Mouse (Mus musculus): ENCODE results near the gene Dcakd. TPM values are rescaled to one million over a fixed set of nuclear protein-coding genes. Genes with fewer than 3 reads are reported as not detected.

The Dcakd gene
- polyA plus RNA-seq, 1 experiment from 2014 or later = 183 TPM

- WGBS = 36% methylated on average over 14 of the region's 14 CpGs
- Histone ChIP-seq H3K36me3 (ENCODE audit: control insufficient read depth, insufficient read depth, low read length) (peaks cover 63% of the 10 kb centered on the region), H3K4me2 (ENCODE audit: low read length) (no peak overlapping the region), H3K4me3 (replicated peaks; ENCODE audit: low read depth, low read length) (no peak overlapping the region), H3K9ac (replicated peaks; ENCODE audit: low read length) (no peak overlapping the region), H3K27me3 (ENCODE audit: control insufficient read depth, insufficient read depth, low read length) (no peaks in the 10 kb centered on the region), H3K4me1 (ENCODE audit: control insufficient read depth, insufficient read depth, low read length) (peaks cover 22% of the 10 kb centered on the region), H3K27ac (replicated peaks; ENCODE audit: low read depth, low read length) (peak overlapping the region; percentile 55), H3K9me3 (ENCODE audit: control insufficient read depth, low read length) (no peaks in the 10 kb centered on the region)
- peak; percentile 43; the same call in 1 of the 2 replicates for ATAC-seq (ENCODE audit: low FRiP score, low TSS enrichment)
- DNase-seq = peak; percentile 57
Measured at GRCm38 (mm10) chr11:102998577-102999316, 29.4 kb downstream of the Dcakd start.

GRCm38 (mm10) chr11:102998254-102998576 is 29.9 kb downstream of the Dcakd start:
- peak overlapping the region; percentile 55; the same call in 1 of the 2 replicates for H3K27ac ChIP-seq (replicated peaks; ENCODE audit: low read depth, low read length)
- H3K9me3 ChIP-seq (ENCODE audit: control insufficient read depth, low read length) = no peaks in the 10 kb centered on the region
- H3K36me3 ChIP-seq (ENCODE audit: control insufficient read depth, insufficient read depth, low read length) = peaks cover 63% of the 10 kb centered on the region
- no peaks in the 10 kb centered on the region for H3K27me3 ChIP-seq (ENCODE audit: control insufficient read depth, insufficient read depth, low read length)
- ATAC-seq (ENCODE audit: low FRiP score, low TSS enrichment) (0 out of 2 replicates have a peak, but pooled peaks have one; percentile 31), DNase-seq (no peak)
- H3K4me3 ChIP-seq (replicated peaks; ENCODE audit: low read depth, low read length) = no peak overlapping the region
- WGBS = 78% methylated on average over 7 of the region's 7 CpGs
- H3K9ac ChIP-seq (replicated peaks; ENCODE audit: low read length) = no peak overlapping the region
- peaks cover 24% of the 10 kb centered on the region for H3K4me1 ChIP-seq (ENCODE audit: control insufficient read depth, insufficient read depth, low read length)
- no peak overlapping the region for H3K4me2 ChIP-seq (ENCODE audit: low read length)

DNA sequence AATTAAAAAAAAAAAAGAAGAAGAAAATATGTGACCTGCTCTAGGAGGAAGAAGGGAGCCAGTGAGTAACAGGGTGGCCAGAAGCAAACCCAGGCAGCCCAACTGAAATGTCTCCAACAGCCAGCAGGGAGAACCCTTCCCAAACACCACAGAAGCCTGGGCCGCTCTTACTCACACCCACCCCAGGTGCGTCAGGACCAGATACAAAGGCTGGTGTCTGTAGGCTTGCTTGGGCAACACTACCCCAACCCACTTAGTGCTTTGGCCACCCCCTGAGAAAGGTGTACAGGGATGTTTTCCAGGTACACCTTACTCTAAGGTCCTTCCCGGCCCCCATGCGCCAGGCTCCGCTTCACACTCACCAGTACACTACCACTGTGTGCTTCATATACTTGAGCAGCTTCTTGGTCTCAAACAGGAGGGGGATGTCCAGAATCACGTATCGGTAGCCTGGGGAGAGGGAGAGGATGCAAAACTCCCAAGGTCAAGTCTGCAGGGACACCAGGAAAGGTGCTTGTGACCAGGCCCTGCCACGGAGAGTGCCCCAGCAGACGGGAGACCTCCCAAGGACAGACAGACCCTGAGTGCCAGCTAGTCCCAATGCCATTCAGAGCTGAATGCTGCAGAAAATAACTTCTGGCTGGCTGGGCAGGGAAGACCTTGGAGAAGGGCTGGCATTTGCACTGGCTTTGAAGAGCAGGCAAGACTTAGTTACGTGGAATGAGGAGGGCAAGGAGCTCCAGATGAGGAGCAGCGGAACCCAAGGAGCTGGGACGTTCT is 31.0 kb downstream of the Dcakd start:
- 96% methylated on average over 12 of the region's 12 CpGs for WGBS
- peaks cover 27% of the 10 kb centered on the region for H3K4me1 ChIP-seq (ENCODE audit: control insufficient read depth, insufficient read depth, low read length)
- no peak overlapping the region for H3K9ac ChIP-seq (replicated peaks; ENCODE audit: low read length)
- H3K27ac ChIP-seq (replicated peaks; ENCODE audit: low read depth, low read length) = no peak overlapping the region
- no peak overlapping the region for H3K4me3 ChIP-seq (replicated peaks; ENCODE audit: low read depth, low read length)
- no peaks in the 10 kb centered on the region for H3K9me3 ChIP-seq (ENCODE audit: control insufficient read depth, low read length)
- peaks cover 63% of the 10 kb centered on the region for H3K36me3 ChIP-seq (ENCODE audit: control insufficient read depth, insufficient read depth, low read length)
- no peak for DNase-seq
- ATAC-seq (ENCODE audit: low FRiP score, low TSS enrichment) = no peak
- H3K27me3 ChIP-seq (ENCODE audit: control insufficient read depth, insufficient read depth, low read length) = no peaks in the 10 kb centered on the region
- H3K4me2 ChIP-seq (ENCODE audit: low read length) = no peak overlapping the region

GRCm38 (mm10) chr11:102996385-102996784 is 31.7 kb downstream of the Dcakd start:
- ATAC-seq (ENCODE audit: low FRiP score, low TSS enrichment) (no peak), DNase-seq (no peak)
- 93% methylated on average over 7 of the region's 7 CpGs for WGBS
- Histone ChIP-seq H3K9ac (replicated peaks; ENCODE audit: low read length) (no peak overlapping the region), H3K9me3 (ENCODE audit: control insufficient read depth, low read length) (no peaks in the 10 kb centered on the region), H3K4me2 (ENCODE audit: low read length) (no peak overlapping the region), H3K27me3 (ENCODE audit: control insufficient read depth, insufficient read depth, low read length) (no peaks in the 10 kb centered on the region), H3K27ac (replicated peaks; ENCODE audit: low read depth, low read length) (no peak overlapping the region), H3K4me1 (ENCODE audit: control insufficient read depth, insufficient read depth, low read length) (peaks cover 35% of the 10 kb centered on the region), H3K4me3 (replicated peaks; ENCODE audit: low read depth, low read length) (no peak overlapping the region), H3K36me3 (ENCODE audit: control insufficient read depth, insufficient read depth, low read length) (peaks cover 63% of the 10 kb centered on the region)

GRCm38 (mm10) chr11:102994952-102995351 is 33.2 kb downstream of the Dcakd start:
- H3K4me1 ChIP-seq (ENCODE audit: control insufficient read depth, insufficient read depth, low read length) = peaks cover 40% of the 10 kb centered on the region
- H3K27ac ChIP-seq (replicated peaks; ENCODE audit: low read depth, low read length) = no peak overlapping the region
- H3K27me3 ChIP-seq (ENCODE audit: control insufficient read depth, insufficient read depth, low read length) = peaks cover under 1% of the 10 kb centered on the region; the same call in 1 of the 2 replicates
- ATAC-seq (ENCODE audit: low FRiP score, low TSS enrichment) (no peak), DNase-seq (no peak)
- H3K9me3 ChIP-seq (ENCODE audit: control insufficient read depth, low read length) = no peaks in the 10 kb centered on the region
- 83% methylated on average over 18 of the region's 18 CpGs for WGBS
- no peak overlapping the region for H3K4me3 ChIP-seq (replicated peaks; ENCODE audit: low read depth, low read length)
- H3K9ac ChIP-seq (replicated peaks; ENCODE audit: low read length) = no peak overlapping the region
- H3K36me3 ChIP-seq (ENCODE audit: control insufficient read depth, insufficient read depth, low read length) = peaks cover 61% of the 10 kb centered on the region
- H3K4me2 ChIP-seq (ENCODE audit: low read length) = no peak overlapping the region

DNA sequence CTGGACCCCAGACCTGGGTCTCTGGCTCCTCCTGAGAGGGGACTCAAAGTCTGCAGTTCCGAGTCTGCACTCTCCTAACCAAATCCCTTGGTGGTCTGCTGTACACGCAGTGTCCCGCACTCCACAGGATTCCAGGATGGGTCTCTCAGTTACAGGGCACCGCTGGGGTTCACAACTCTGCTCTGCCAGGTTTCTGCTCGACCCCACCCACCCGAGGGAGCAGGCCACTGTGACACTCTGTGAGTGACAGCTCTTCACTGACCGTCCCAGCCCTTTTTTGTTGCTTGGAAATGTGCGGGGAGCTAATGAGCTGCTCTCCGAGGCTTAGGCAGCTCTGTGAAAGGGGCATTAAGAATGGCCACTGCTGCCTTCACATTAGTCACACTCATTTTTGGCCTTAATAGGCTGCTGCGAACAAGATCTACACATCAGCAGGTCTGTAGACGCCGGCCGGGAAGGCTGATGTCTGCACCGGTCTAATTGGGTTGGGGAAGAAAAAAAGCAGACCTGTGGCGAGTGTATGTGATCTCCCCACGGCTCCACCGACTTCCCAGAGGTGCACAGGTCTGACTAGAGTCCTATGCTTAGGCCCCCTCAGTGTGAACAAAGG is 34.6 kb downstream of the Dcakd start:
- peak; percentile 52 for DNase-seq
- no peak overlapping the region for H3K9ac ChIP-seq (replicated peaks; ENCODE audit: low read length)
- H3K9me3 ChIP-seq (ENCODE audit: control insufficient read depth, low read length) = no peaks in the 10 kb centered on the region
- H3K4me2 ChIP-seq (ENCODE audit: low read length) = no peak overlapping the region
- H3K4me1 ChIP-seq (ENCODE audit: control insufficient read depth, insufficient read depth, low read length) = peaks cover 35% of the 10 kb centered on the region
- peaks cover 12% of the 10 kb centered on the region for H3K27me3 ChIP-seq (ENCODE audit: control insufficient read depth, insufficient read depth, low read length)
- WGBS = 12% methylated on average over 17 of the region's 17 CpGs
- peak; percentile 46; the same call in 1 of the 2 replicates for ATAC-seq (ENCODE audit: low FRiP score, low TSS enrichment)
- H3K36me3 ChIP-seq (ENCODE audit: control insufficient read depth, insufficient read depth, low read length) = peaks cover 47% of the 10 kb centered on the region
- H3K4me3 ChIP-seq (replicated peaks; ENCODE audit: low read depth, low read length) = no peak overlapping the region
- H3K27ac ChIP-seq (replicated peaks; ENCODE audit: low read depth, low read length) = peak overlapping the region; percentile 41; the same call in 1 of the 2 replicates

- peaks cover 33% of the 10 kb centered on the region for H3K4me1 ChIP-seq (ENCODE audit: control insufficient read depth, insufficient read depth, low read length)
- 6% methylated on average over 5 of the region's 5 CpGs for WGBS
- H3K27ac ChIP-seq (replicated peaks; ENCODE audit: low read depth, low read length) = no peak overlapping the region
- peaks cover 12% of the 10 kb centered on the region for H3K27me3 ChIP-seq (ENCODE audit: control insufficient read depth, insufficient read depth, low read length)
- peaks cover 41% of the 10 kb centered on the region for H3K36me3 ChIP-seq (ENCODE audit: control insufficient read depth, insufficient read depth, low read length)
- H3K9me3 ChIP-seq (ENCODE audit: control insufficient read depth, low read length) = no peaks in the 10 kb centered on the region
- no peak overlapping the region for H3K9ac ChIP-seq (replicated peaks; ENCODE audit: low read length)
- ATAC-seq (ENCODE audit: low FRiP score, low TSS enrichment) (peak; percentile 39; the same call in 1 of the 2 replicates), DNase-seq (peak; percentile 86)
- H3K4me3 ChIP-seq (replicated peaks; ENCODE audit: low read depth, low read length) = no peak overlapping the region
- no peak overlapping the region for H3K4me2 ChIP-seq (ENCODE audit: low read length)
Measured at GRCm38 (mm10) chr11:102992940-102993339, 35.2 kb downstream of the Dcakd start.

- DNase-seq = peak; percentile 65
- peak overlapping the region; percentile 42 for H3K27ac ChIP-seq (replicated peaks; ENCODE audit: low read depth, low read length)
Measured at GRCm38 (mm10) chr11:102991681-102992080, 36.5 kb downstream of the Dcakd start.

More at GRCm38 (mm10) chr11:102991681-102992080, 36.5 kb downstream of the Dcakd start:
- 0 out of 2 replicates have a peak, but pooled peaks have one; percentile 7 for ATAC-seq (ENCODE audit: low FRiP score, low TSS enrichment)
- Histone ChIP-seq H3K9ac (replicated peaks; ENCODE audit: low read length) (peak overlapping the region; percentile 42), H3K36me3 (ENCODE audit: control insufficient read depth, insufficient read depth, low read length) (peaks cover 28% of the 10 kb centered on the region), H3K4me1 (ENCODE audit: control insufficient read depth, insufficient read depth, low read length) (peaks cover 28% of the 10 kb centered on the region), H3K4me2 (ENCODE audit: low read length) (peak overlapping the region; percentile 51), H3K9me3 (ENCODE audit: control insufficient read depth, low read length) (no peaks in the 10 kb centered on the region), H3K4me3 (replicated peaks; ENCODE audit: low read depth, low read length) (peak overlapping the region; percentile 9), H3K27me3 (ENCODE audit: control insufficient read depth, insufficient read depth, low read length) (peaks cover 12% of the 10 kb centered on the region)
- 1% methylated on average over 16 of the region's 16 CpGs for WGBS

Measured in midbrain, embryonic 14.5 days (tissue).